Mouse (Mus musculus) kidney, adult 11 months (tissue): ENCODE results near the gene Prkab1.

ENCODE experiments used
- DNase-seq: peaks from one replicate; pipeline ENCODE4 v3.0.0; 2022

The Prkab1 gene

GRCm38 (mm10) chr5:116024327-116024739 is at the start of gene Prkab1:
Gene Prkab1 (minus strand): TSS chr5:116024508.
- DNase-seq, result peak; percentile 93

DNA sequence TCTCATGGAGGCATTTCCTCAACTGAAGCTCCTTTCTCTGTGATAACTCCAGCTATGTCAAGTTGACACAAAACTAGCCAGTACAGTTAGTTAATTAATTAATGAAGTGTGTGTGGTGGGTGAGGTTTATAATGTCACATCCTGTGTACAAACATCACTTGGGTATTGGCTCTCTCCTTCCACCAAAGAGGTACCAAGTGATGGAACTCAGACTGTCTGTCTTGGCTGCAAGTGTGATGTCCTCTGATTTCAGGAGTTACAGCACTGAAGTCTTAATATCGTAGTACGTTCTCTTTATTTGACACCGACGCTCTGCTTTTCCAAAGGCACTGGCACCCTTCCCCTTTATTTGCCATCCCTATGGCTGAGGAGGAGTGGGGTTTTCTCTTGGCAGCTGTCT is 45.3 kb upstream of the Prkab1 start:
- DNase-seq, result no peak

DNA sequence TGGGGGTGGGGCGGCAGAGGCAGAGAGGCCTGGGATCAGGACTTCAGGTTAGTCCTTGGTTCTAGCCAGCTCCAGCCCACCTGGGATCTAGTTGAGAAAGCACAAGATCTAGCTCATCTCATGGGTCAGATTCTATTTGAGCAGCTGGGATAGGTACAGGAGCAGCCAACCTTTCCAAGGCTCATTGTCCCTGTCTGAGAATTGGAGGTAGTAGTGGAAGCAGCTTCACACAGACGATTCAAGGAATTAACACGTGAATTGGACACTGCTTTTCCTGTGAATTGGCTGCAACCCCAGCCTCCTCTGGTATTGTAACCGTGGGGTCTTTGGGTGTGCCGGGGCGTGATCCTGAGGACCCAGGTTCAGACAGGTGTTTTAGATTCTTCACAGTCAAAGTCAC is 28.5 kb upstream of the Prkab1 start:
- no peak for DNase-seq

DNA sequence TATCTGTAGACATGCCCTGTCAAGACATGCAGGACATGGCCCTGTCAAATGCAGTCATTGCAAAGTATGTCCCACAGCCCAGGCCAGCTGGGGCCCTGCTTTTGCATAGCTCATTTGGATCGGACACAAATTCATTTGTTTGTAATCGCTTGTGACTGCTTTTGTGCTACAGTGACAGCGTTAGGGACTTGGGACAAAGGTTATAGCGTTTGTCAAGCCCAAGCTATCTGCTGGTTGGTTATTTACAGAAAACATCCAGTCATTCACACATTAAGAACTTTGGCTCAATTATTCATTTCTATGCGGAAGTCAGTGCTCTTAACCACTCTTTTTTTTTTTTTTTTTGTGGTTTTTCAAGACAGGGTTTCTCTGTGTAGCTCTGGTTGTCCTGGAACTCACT is 27.9 kb upstream of the Prkab1 start:
- DNase-seq, result peak; percentile 14

GRCm38 (mm10) chr5:116049821-116050220 is 25.5 kb upstream of the Prkab1 start:
- DNase-seq, result no peak

GRCm38 (mm10) chr5:116048321-116048720 is 24.0 kb upstream of the Prkab1 start:
- no peak for DNase-seq

- no peak for DNase-seq
Measured at GRCm38 (mm10) chr5:116046246-116046645, 21.9 kb upstream of the Prkab1 start.

DNA sequence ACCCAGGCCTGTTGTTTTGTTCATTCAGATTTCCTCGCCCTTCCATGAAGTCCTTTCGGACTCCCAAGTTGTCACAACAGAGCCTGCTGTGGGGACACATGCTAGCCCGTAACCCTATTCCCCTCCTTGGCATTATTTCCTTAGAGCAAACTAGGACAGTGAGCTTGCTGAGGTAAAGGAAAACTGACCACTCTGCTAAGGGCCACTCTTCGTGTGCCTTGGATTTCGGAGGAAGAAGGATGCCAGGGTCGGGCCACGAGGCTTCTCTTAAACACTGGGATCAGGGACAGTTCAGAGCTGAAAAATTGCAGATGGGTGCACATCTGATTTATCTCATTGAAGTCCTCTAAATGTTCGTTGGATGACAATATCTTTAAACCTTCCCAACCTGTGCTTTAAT is 21.3 kb upstream of the Prkab1 start:
- DNase-seq, result no peak

DNA sequence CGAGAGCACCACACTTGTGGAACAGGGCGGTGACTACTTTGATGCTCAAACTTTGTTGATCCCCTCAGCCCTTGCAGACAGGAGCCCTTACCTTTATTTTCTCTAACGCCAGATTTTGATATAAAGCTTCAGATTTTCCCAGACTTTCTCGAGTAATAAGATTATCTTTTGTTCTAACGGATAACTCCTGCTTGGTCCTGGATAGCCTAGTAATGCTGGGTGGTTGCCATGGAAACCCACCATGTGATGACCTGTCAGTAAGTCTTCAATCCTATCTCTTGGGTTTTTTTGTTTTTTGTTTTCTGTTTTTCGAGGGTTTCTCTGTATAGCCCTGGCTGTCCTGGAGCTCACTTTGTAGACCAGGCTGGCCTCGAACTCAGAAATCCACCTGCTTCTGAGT is 17.9 kb upstream of the Prkab1 start:
- DNase-seq, result no peak

DNA sequence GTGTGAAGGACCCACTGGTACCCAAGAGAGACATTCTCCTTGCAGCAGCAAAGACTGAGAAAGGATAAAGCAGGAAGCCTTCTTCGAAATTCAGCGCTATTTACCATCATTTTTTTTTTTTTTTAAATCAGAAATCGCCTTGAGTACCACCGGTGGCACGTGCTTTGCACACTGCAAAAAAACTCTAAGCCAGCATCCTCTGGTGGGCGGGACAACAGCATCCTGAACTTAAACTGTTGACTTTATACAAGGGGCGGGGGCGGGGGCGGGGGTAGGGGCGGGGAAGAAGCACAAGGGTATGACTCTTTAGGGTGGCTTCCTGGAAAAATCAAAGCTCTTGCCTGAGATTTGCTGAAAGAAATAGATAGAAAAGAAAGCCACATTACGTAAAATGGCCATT is 15.4 kb upstream of the Prkab1 start:
- no peak for DNase-seq

DNA sequence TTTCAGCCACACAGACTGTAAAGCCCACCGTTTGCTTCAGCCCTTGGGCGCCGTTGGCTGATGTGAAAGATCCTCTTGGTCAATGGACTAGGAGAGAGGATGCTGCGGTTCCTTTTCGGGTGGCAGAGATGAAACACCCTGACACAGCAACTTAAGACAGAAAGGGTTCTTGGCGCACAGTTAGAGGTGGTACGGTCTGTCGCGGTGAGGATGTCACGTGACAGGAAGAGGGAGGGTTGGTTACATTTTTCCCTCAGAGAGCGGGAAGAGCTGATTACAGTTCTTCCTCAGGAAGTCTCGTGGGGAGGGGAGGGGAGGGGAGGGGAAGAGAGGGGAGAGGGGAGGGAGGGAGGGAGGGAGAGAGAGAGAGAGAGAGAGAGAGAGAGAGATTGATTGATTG is 13.4 kb upstream of the Prkab1 start:
- DNase-seq, result no peak

DNA sequence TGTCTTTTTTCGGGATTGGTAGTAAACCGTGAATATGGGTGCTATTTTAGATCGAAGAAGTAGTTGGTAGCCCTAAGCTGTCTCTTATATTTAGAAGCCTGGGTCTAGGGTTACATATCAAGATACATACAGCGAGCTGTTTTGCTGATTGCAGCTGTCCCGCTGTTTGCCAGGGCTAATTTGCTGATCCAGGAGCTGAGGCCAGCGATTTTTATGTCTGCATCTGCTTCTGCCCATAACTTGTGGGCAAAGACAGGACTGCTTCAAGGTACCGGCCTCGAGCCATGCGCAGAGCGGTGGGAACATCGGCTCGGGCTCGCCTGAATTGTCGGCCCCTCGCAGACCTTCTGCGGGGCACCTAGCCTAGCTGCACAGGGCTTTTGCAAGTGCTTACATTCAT is 12.2 kb upstream of the Prkab1 start:
- no peak for DNase-seq

DNA sequence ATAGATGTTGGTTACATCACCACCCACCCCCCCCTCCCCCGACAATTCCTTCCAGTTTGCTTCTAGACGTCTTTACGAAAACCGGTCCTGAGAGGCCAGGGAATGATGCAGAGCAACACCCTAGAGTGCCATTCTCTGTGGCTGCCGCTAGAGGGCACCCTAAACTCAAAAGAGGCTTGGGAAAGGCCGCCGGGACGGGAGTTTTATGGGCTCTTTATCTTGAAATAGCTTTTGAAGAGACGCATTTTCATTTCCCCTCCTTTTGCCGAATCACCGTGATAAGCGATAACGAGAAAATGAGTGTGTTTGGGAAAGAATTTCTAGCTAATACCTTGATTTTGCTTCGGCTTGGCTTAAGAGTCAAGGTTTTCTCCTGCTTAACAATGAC is 6.9 kb upstream of the Prkab1 start:
- no peak for DNase-seq

- DNase-seq, result no peak
Measured at GRCm38 (mm10) chr5:116030566-116031189, 6.4 kb upstream of the Prkab1 start.

- DNase-seq, result no peak
Measured at GRCm38 (mm10) chr5:116029071-116029470, 4.8 kb upstream of the Prkab1 start.

DNA sequence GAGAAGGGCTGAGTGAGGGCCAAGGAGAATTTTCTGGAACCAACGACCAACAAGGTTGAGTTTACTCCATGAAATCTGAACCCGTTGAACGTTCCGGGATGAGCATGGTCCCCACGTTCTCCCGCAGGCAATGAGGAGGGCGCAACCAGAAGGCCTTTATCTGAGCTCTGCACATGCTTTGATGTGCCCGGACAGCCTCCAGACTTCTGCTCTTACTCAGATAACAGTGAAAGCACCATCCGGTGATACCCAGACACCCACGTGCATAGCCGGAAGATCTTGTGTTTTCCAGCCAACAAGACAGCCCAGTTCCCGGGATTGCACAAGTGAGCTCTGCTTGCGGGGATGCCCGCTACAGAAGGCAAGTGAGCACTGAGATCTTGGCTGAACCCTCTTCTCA is 2.3 kb upstream of the Prkab1 start:
- DNase-seq, result no peak

GRCm38 (mm10) chr5:116026107-116026506 is 1.8 kb upstream of the Prkab1 start:
- DNase-seq, result no peak

DNA sequence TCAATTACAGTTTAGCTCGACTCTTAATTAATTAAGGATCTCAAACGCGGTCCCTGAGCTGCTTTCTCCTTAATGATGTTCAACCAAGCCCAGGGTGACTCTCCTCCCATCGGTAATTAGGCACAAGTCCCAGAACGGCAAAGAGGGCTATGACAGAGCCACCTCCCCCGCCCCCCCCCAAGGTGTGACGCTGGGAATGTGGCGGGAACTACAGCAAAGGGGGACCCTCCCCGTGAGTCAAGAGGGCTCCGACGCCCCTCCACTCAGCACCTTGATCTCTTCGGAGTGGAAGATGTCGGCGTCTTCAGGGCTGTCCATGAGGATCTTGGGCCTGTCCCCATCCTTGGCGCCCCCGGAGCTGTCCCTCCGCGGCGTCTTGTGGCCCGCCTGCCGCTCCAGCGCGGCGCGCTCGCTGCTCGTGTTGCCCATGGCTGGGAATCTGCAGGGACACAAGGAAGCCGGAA is 455 bp downstream of the Prkab1 start:
- DNase-seq, result no peak

- DNase-seq, result peak; percentile 82
Measured at GRCm38 (mm10) chr5:116023251-116023661, 1.1 kb downstream of the Prkab1 start.

GRCm38 (mm10) chr5:116022658-116023200 is 1.6 kb downstream of the Prkab1 start:
- no peak for DNase-seq

- DNase-seq, result no peak
Measured at GRCm38 (mm10) chr5:116022131-116022530, 2.2 kb downstream of the Prkab1 start.

- DNase-seq, result no peak
Measured at GRCm38 (mm10) chr5:116021552-116021951, 2.8 kb downstream of the Prkab1 start.

DNA sequence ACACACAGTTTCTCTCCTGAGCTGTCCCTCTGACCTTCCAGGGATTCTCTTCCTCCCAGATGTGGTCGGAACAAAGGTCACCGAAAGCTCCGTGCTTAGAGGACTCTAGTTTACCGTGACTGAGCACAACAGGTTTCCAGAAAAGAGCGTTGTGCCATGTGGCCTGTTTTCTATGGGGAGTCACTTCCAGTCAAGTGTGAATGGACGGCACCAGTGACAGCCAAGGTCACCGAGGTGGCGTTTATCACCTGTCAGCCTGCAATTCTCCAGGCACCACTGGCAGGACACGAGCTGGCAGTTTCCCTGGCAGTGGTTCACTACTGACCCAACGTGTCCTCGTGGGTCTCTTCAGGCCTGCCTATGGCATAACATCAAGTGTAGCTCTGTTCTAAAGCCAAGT is 4.9 kb downstream of the Prkab1 start:
- DNase-seq, result peak; percentile 71

GRCm38 (mm10) chr5:116018784-116019183 is 5.5 kb downstream of the Prkab1 start:
- DNase-seq, result peak; percentile 87

GRCm38 (mm10) chr5:116018196-116018595 is 6.1 kb downstream of the Prkab1 start:
- DNase-seq, result no peak
